Mouse (Mus musculus) E14TG2a.4 (cell line): Measurements from ENCODE around the gene Cldn6.

Experiments used
- H3K27me3 ChIP-seq: 2 replicates; pipeline ENCODE4 v1.6.1; 2014; ENCODE audit warnings: low read length, control low read depth; ENCODE audit not compliant: insufficient read depth
- H3K36me3 ChIP-seq: 2 replicates; pipeline ENCODE4 v1.6.1; 2014; ENCODE audit warnings: low read length, control low read depth; ENCODE audit not compliant: insufficient read depth
- H3K4me1 ChIP-seq: replicated peaks from 2 replicates; pipeline ENCODE4 v1.6.1; 2014; ENCODE audit warnings: low read depth, low read length, control low read depth
- H3K4me3 ChIP-seq: replicated peaks from 2 replicates; pipeline ENCODE4 v1.5.1; 2014; ENCODE audit warnings: mild to moderate bottlenecking, low read length
- H3K9me3 ChIP-seq: 2 replicates; pipeline ENCODE4 v1.6.1; 2014; ENCODE audit warnings: low read length, control low read depth
- CTCF ChIP-seq: conservative IDR thresholded peaks from 2 replicates; pipeline ENCODE4 v1.5.1; 2014; ENCODE audit warnings: low read length
- NANOG ChIP-seq: IDR thresholded peaks from 2 replicates; pipeline ENCODE4 v1.6.1; 2014; ENCODE audit warnings: borderline replicate concordance, low read length, mixed read lengths
- POU5F1 ChIP-seq: IDR thresholded peaks from 2 replicates; pipeline ENCODE4 v1.6.1; 2014; ENCODE audit warnings: low read length, borderline replicate concordance

The Cldn6 gene

DNA sequence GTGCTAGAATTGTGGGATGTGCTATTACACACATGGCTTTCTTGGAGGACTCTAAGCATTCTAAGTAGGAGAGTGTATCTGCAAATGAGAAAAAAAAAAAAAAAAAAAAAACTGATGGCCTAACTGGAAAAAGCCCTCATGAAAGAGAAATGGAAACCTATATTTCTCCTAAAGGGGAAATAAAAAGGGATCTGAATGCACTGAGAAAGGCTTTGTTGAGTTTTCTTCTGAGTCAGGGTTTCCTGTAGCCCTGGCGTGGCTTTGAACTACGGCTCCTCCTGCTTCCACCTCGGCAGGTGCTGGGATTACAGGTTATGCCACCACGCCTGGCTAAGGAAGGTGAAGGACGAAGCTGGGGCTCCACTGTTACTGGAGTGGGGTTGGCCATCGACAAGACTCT is 25.0 kb upstream of the Cldn6 start:
- TF ChIP-seq CTCF (no peak), POU5F1 (no peak), NANOG (no peak)
- H3K4me1 ChIP-seq: no peaks in the 10 kb centered on the region
- peaks cover 15% of the 10 kb centered on the region for H3K27me3 ChIP-seq
- no peak overlapping the region for H3K4me3 ChIP-seq
- no peaks in the 10 kb centered on the region for H3K36me3 ChIP-seq
- H3K9me3 ChIP-seq: no peaks in the 10 kb centered on the region

DNA sequence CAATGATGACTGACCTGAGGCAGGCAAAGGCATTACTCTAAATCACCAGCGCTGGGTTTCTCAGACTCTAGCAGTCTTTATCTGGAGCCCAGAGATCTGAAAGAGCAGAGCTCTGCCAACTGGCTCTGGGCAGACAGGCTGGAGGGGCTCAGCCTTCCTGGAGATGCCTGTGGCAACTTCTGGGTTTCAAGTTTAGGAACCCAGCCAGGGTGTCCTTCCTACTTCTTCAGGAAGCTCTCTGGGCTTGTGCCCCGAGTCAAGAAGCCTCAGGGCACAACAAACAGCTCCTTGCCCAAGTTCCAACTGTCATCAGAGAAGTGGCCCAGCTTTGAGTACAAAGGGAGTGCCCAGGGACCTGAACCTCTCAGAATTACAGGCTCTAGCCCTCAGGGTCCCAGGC is 24.6 kb upstream of the Cldn6 start:
- H3K27me3 ChIP-seq: peaks cover 18% of the 10 kb centered on the region
- H3K9me3 ChIP-seq: no peaks in the 10 kb centered on the region
- TF ChIP-seq POU5F1: no peak
- no peak for TF ChIP-seq CTCF
- TF ChIP-seq NANOG: no peak
- no peaks in the 10 kb centered on the region for H3K4me1 ChIP-seq
- no peaks in the 10 kb centered on the region for H3K36me3 ChIP-seq
- H3K4me3 ChIP-seq: no peak overlapping the region

DNA sequence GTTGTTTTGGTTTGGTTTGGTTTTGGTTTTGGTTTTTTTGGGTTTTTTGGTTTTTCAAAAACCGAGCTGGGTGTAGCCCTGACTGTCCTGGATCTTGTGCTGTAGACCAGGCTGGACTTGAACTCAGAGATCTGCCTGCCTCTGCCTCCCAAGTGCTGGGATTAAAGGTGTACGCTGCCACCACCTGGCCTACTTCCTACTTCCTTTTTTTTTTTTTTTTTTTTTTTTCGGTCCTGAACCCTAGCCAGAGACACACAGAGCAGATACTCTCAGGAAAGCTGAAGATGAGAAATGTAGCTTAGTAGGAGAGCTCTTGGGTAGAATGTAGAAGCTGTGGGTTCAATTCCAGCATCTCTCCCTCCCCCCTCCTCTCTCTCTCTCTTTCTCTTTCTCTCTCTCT is 20.6 kb upstream of the Cldn6 start:
- no peaks in the 10 kb centered on the region for H3K9me3 ChIP-seq
- H3K36me3 ChIP-seq: no peaks in the 10 kb centered on the region
- TF ChIP-seq NANOG (no peak), POU5F1 (no peak), CTCF (no peak)
- peaks cover 54% of the 10 kb centered on the region for H3K27me3 ChIP-seq
- peaks cover 18% of the 10 kb centered on the region for H3K4me1 ChIP-seq
- no peak overlapping the region for H3K4me3 ChIP-seq

DNA sequence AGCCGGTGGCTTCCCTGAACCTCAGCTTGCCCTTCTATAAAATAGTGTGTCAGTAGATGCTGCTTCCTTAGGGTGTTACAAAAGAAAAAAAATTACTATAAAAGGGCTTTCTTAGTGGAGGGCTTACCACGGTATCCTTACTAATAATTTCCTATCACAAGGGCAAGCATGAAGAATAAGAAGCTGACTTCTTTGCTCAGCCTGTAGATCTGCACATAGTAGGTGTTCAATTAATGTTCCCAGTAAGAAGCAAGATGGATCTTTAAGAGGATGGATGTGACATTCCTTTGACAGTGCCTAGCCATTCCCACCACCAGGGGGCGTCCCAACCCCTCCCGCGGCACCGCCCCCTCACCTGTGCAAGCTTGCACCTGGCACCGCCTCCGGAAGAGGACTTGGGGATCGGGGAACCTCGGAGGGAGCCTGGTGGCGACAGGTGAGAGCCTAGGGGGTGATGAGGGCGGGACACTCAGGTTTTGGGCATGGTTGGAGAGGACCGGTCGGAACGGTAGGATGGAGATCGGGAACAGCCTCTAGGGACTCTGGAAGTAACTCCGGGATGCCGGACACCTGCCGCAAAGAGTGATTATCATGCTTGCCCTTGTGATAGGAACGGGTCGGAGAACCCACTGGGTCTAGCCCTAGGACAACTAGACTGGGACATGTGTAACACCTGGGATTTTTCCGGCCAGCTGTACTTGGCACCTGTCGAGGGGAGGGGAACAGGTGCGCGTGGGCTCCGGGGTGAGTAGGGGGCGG is 18.8 kb upstream of the Cldn6 start, which contains the start of gene Bicdl2:
Gene Bicdl2 (plus strand): TSS at position 390 of the 759 bp plus-strand sequence.
- Histone ChIP-seq H3K4me3 (peak within 1 kb of the TSS; percentile 81), H3K4me1 (peaks cover 29% of the 10 kb centered on the region)
- TF ChIP-seq NANOG (no peak), CTCF (peak; percentile 87)

DNA sequence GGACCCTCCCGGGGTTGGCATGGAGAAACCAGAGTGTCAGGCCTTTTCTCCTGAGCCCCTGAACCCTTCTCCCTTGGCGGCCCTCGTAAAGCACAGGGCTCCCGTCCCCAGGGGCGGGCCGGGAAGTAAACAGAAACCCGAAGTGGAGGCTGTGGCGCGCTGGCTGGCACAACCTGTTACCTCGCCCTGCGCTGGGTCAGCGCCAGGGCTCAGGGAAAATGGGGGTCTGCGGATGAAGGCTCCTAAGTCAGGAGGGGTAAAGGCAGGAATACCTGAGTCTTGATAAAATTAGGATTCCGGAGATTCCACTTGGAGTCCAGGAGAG is 18.2 kb upstream of the Cldn6 start:
- TF ChIP-seq CTCF (no peak), POU5F1 (no peak), NANOG (no peak)
- H3K4me1 ChIP-seq: peaks cover 35% of the 10 kb centered on the region
- H3K36me3 ChIP-seq: peaks cover 6% of the 10 kb centered on the region; the same call in 1 of the 2 replicates
- H3K27me3 ChIP-seq: peaks cover 54% of the 10 kb centered on the region
- H3K9me3 ChIP-seq: no peaks in the 10 kb centered on the region
- peak overlapping the region; percentile 81 for H3K4me3 ChIP-seq

More for the DNA sequence above, 18.8 kb upstream of the Cldn6 start, which contains the start of gene Bicdl2:
- Histone ChIP-seq H3K9me3 (no peaks in the 10 kb centered on the region), H3K36me3 (0 out of 2 replicates have a peak, but pooled peaks cover under 1% of the 10 kb centered on the region), H3K27me3 (peaks cover 54% of the 10 kb centered on the region)

DNA sequence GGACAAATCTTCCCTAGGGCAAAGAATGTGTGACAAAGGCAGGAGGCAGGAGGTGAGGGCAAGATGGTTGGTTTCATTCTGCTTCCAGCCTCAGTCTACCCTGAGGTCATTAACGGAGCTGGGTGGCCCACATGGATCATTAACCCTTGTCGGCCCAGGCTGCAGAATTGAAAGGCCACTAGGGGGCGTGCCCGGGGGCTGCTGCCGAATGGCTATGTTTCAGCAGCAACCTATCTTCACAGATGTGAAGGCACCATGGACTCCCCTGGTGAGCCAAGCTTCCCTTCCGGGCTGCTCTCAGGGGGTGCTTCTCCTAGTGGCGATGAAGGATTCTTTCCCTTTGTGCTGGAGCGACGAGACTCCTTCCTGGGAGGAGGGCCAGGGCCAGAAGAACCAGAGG is 17.5 kb upstream of the Cldn6 start:
- Histone ChIP-seq H3K27me3 (peaks cover 52% of the 10 kb centered on the region), H3K36me3 (peaks cover 13% of the 10 kb centered on the region), H3K4me1 (peaks cover 42% of the 10 kb centered on the region), H3K4me3 (peak overlapping the region; percentile 8; the same call in 1 of the 2 replicates), H3K9me3 (no peaks in the 10 kb centered on the region)
- TF ChIP-seq CTCF (peak; percentile 88), NANOG (no peak), POU5F1 (no peak)

DNA sequence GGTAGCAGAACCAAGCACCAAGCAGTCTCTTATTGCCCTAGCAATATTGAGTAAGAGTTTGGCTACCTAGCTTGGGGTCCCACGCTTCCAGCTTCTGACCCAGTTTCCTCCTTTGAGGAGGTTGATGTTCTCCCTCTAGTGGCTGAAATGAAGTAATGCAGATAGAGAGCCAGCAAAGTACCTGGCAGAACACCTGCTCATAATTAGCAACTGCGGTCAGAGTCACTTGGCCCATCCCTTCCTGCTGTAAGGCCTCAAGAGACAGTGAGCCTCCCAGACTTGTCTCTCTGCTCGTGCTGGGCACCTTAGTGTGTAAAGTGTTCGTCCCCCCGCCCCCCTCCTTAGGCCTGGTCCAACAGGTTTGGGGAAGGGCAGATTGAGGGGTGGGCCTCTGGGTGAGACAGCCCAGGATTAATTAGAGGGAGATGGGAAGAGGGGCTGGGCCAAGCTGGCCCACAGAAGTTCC is 14.5 kb upstream of the Cldn6 start:
- H3K36me3 ChIP-seq: peaks cover 43% of the 10 kb centered on the region
- TF ChIP-seq CTCF (peak; percentile 91), NANOG (no peak), POU5F1 (no peak)

DNA sequence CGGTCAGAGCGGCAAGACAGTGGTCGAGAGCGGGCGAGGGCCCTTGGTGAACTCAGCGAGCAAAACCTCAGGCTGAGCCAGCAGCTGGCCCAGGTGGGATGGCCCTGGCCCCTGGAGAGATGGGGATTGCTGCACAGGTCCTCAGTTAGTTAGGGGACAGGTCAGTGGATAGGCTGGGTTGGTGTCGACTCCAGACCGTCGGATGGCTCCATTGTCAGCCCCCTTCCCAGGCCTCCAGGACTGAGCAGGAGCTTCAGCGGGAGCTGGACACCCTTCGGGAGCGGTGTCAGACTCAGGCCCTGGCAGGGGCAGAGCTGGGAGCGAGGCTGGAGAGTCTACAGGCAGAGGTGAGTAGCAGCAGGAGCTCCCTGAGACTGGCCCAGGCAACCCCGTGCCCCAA is 13.5 kb upstream of the Cldn6 start:
- no peak for TF ChIP-seq CTCF
- no peak for TF ChIP-seq NANOG
- TF ChIP-seq POU5F1: no peak
- no peaks in the 10 kb centered on the region for H3K9me3 ChIP-seq
- peaks cover 79% of the 10 kb centered on the region for H3K4me1 ChIP-seq
- H3K36me3 ChIP-seq: peaks cover 53% of the 10 kb centered on the region
- peak overlapping the region; percentile 32; the same call in 1 of the 2 replicates for H3K4me3 ChIP-seq
- peaks cover 35% of the 10 kb centered on the region for H3K27me3 ChIP-seq

More for the DNA sequence above, 14.5 kb upstream of the Cldn6 start:
- Histone ChIP-seq H3K27me3 (peaks cover 41% of the 10 kb centered on the region), H3K4me3 (no peak overlapping the region), H3K9me3 (no peaks in the 10 kb centered on the region), H3K4me1 (peaks cover 72% of the 10 kb centered on the region)
